Mouse (Mus musculus) forebrain, embryonic 12.5 days (tissue): ENCODE measurements around the gene Drd2. TPM values are rescaled to one million over a fixed set of nuclear protein-coding genes. Genes with fewer than 3 reads are reported as not detected.

ENCODE experiments used
- ATAC-seq: fragments of 200-750 bp; cut with Nextera tagmentation; 2 replicates; pipeline ENCODE4 v1.8.0; 2017; ENCODE audit warnings: moderate TSS enrichment; ENCODE audit not compliant: low FRiP score
- H3K27ac ChIP-seq: fragments of 300-500 bp; sonication (generic); 2 replicates; pipeline ENCODE4 v1.5.1; 2016; ENCODE audit warnings: mild to moderate bottlenecking
- H3K27me3 ChIP-seq: fragments of 300-500 bp; sonication (generic); 2 replicates; pipeline ENCODE4 v1.6.1; 2016; ENCODE audit warnings: mild to moderate bottlenecking
- H3K36me3 ChIP-seq: fragments of 300-500 bp; sonication (generic); replicated peaks from 2 replicates; pipeline ENCODE4 v1.6.1; 2016; ENCODE audit warnings: mild to moderate bottlenecking
- H3K4me1 ChIP-seq: fragments of 300-500 bp; sonication (generic); 2 replicates; pipeline ENCODE4 v1.6.1; 2016
- H3K4me2 ChIP-seq: fragments of 300-500 bp; sonication (generic); 2 replicates; pipeline ENCODE4 v1.6.1; 2016; ENCODE audit warnings: mild to moderate bottlenecking, moderate library complexity
- H3K4me3 ChIP-seq: fragments of 300-500 bp; sonication (generic); replicated peaks from 2 replicates; pipeline ENCODE4 v1.5.1; 2016; ENCODE audit warnings: mild to moderate bottlenecking
- H3K9ac ChIP-seq: fragments of 300-500 bp; sonication (generic); 2 replicates; pipeline ENCODE4 v1.6.1; 2016; ENCODE audit warnings: mild to moderate bottlenecking
- H3K9me3 ChIP-seq: fragments of 300-500 bp; sonication (generic); 2 replicates; pipeline ENCODE4 v1.6.1; 2016
- WGBS: fragments of 180-500 bp; shearing (Covaris S2); methylation state at CpG from one replicate; pipeline ENCODE4 v1.1.7; 2016; 5-methylcytosine and 5-hydroxymethylcytosine counted together
- polyA plus RNA-seq: library from polyadenylated mRNA; unstranded; fragments of >200 nt; fragmentation: Nextera tagmentation; extraction: Ambion mirVana; gene quantifications from 2 replicates; pipeline ENCODE4 v1.2.1, GENCODE M21; 2016

Gene Drd2
- polyA plus RNA-seq, 1 experiment from 2014 or later: 0.89 TPM

DNA sequence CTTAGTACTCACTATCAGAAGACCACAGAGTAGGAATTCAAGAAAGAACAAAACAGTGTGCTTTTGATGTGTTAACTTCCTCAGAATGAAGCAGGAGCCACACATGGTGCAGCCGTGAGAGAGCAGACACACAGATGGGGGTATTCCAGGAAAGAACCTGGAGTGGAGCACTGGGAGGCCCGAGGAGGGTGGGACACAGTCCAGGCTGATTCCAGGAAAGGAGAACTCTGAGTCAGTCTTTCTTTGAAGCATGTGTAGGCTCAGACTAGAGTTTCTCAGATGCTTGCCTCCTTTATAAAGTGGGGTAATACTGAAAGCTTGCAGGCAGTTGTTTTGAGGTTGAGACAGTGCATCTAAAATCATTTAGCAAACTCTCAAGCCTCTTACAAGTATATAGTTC is 51.8 kb downstream of the Drd2 start:
- Histone ChIP-seq H3K4me1 (no peaks in the 10 kb centered on the region), H3K27me3 (no peaks in the 10 kb centered on the region), H3K9ac (no peak overlapping the region), H3K9me3 (no peaks in the 10 kb centered on the region), H3K27ac (no peak overlapping the region), H3K4me3 (no peak overlapping the region), H3K4me2 (no peak overlapping the region), H3K36me3 (no peaks in the 10 kb centered on the region)
- 68% methylated on average over 2 of the region's 2 CpGs for WGBS
- ATAC-seq: no peak

DNA sequence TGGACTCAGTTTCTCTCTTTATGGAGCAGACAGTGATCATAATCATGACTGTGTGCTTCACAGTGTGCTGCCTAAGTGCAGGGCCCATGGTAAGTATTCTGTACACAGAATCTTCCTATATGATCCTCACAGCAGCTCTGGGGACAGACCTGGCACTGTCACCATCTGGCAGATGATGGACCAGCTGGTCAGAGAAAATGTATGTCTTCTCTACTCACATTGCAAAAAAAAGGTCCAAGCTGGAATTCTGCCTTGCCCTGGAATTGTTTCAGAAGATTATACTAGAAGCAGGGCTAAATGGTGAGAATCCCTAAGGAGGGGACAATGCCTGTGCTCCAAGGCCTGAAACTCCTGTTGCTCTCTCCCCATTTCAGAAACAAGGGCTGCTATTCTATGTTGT is 55.6 kb downstream of the Drd2 start:
- no peak overlapping the region for H3K27ac ChIP-seq
- H3K4me2 ChIP-seq: no peak overlapping the region
- H3K4me3 ChIP-seq: no peak overlapping the region
- H3K36me3 ChIP-seq: no peaks in the 10 kb centered on the region
- ATAC-seq: no peak
- no peaks in the 10 kb centered on the region for H3K9me3 ChIP-seq
- no peaks in the 10 kb centered on the region for H3K4me1 ChIP-seq
- no peak overlapping the region for H3K9ac ChIP-seq
- H3K27me3 ChIP-seq: no peaks in the 10 kb centered on the region

DNA sequence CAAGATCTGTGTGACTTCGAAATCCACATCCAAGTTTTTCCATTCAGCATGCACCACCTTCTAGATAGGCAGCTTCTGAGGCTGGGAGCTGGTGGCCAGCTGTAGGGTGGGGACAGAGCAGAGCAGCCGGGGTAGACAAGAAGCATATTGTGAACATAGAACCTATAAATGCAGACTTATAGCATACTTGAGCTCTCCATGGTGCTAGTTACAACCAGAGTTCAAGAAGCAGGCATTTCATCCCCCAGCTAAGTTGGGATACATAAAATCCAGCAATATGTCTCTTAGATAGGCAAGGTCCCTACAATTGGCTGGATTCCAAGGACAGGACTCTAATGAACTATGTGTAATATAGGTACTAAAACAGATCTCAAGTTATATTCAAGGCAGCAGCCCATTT is 63.3 kb downstream of the Drd2 start:
- no peak overlapping the region for H3K27ac ChIP-seq
- no peak overlapping the region for H3K4me2 ChIP-seq
- no peaks in the 10 kb centered on the region for H3K4me1 ChIP-seq
- H3K9me3 ChIP-seq: no peaks in the 10 kb centered on the region
- WGBS: 68% methylated on average over 2 of the region's 2 CpGs
- no peaks in the 10 kb centered on the region for H3K27me3 ChIP-seq
- ATAC-seq: no peak
- H3K4me3 ChIP-seq: no peak overlapping the region
- no peaks in the 10 kb centered on the region for H3K36me3 ChIP-seq
- H3K9ac ChIP-seq: no peak overlapping the region

DNA sequence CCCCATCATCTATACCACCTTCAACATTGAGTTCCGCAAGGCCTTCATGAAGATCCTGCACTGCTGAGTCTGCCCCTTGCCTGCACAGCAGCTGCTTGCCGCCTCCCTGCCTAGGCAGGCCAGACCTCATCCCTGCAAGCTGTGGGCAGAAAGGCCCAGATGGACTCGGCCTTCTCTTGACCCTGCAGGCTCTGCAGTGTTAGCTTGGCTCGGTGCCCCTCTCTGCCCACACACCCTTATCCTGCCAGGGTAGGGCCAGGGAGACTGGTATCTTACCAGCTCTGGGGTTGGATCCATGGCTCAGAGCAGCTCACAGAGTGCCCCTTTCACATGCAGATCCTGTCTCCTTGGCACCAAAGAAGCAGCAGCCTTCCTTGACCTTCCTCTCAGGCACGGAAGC is 66.6 kb downstream of the Drd2 start:
- Histone ChIP-seq H3K27me3 (no peaks in the 10 kb centered on the region), H3K4me1 (peaks cover 6% of the 10 kb centered on the region), H3K9ac (no peak overlapping the region), H3K4me3 (no peak overlapping the region), H3K36me3 (no peaks in the 10 kb centered on the region), H3K9me3 (no peaks in the 10 kb centered on the region), H3K4me2 (no peak overlapping the region), H3K27ac (no peak overlapping the region)
- no peak for ATAC-seq
- 92% methylated on average over 5 of the region's 5 CpGs for WGBS

DNA sequence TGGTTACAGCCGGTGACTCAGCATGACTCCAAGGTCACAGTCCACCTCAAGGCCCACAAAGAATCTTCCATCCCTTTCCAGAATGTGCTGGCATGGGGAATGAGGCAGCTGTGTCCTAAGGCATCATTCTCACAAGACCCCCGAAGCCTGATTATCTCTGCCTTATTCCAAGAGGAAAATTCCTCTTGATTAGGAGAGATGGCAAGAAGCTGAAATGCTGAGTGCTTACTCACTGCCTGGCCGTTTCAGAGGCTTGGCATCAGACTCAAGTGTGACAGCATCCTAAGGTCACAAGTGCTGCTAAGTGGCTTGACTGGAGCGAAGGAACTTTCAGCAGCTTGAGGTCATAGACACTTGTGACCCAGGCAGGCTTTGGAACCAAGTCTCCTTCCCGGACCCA is 70.2 kb downstream of the Drd2 start:
- Histone ChIP-seq H3K4me3 (no peak overlapping the region), H3K9me3 (no peaks in the 10 kb centered on the region), H3K27ac (no peak overlapping the region), H3K4me1 (peaks cover 6% of the 10 kb centered on the region), H3K36me3 (no peaks in the 10 kb centered on the region), H3K9ac (no peak overlapping the region), H3K27me3 (no peaks in the 10 kb centered on the region), H3K4me2 (no peak overlapping the region)
- ATAC-seq: no peak
- 89% methylated on average over 5 of the region's 5 CpGs for WGBS

DNA sequence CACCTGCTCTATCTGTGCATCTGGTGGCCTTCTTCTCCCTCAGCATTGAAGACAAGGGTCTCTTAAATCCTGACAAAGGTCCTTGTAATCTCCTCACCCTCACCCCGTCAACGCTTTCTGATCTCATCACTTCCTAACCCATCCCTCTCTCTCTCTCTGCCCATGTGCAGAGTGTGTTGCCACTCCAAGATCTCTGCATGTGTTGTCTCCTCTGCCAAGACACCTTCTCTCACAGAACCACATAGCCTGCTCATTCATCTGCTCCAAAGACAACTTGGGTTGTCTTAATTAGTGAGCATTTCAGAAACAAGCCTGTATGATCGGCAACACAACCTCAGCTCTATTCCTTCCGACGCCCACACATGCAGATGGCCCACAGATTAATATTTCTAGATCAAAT is 83.4 kb downstream of the Drd2 start:
- no peaks in the 10 kb centered on the region for H3K36me3 ChIP-seq
- no peak overlapping the region for H3K4me3 ChIP-seq
- 93% methylated on average over 5 of the region's 5 CpGs for WGBS
- no peak overlapping the region for H3K27ac ChIP-seq
- H3K9me3 ChIP-seq: no peaks in the 10 kb centered on the region
- no peak overlapping the region for H3K4me2 ChIP-seq
- peaks cover 7% of the 10 kb centered on the region; the same call in 1 of the 2 replicates for H3K27me3 ChIP-seq
- no peak for ATAC-seq
- no peak overlapping the region for H3K9ac ChIP-seq
- peaks cover 7% of the 10 kb centered on the region for H3K4me1 ChIP-seq

DNA sequence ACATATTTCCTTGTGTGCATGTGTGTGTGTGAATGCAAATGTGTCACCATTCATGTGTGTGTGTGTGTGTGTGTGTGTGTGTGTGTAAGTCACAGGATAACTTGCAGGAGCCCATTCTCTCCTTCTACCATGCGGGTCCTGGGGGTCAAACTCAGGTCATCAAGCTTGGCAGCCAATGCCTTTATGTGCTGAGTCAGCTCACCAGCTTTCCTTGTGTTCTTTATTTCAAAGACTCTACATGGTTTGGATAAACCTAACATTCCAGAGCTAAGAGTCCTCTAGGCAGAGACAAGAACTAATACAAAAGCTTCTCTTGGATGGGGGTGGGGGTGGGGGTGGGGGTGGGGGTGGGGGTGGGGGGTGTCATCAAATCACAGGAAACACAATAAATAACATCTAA is 85.2 kb downstream of the Drd2 start:
- no peak for ATAC-seq
- Histone ChIP-seq H3K4me1 (peaks cover 7% of the 10 kb centered on the region), H3K27ac (no peak overlapping the region), H3K36me3 (no peaks in the 10 kb centered on the region), H3K27me3 (no peaks in the 10 kb centered on the region; the same call in 1 of the 2 replicates), H3K4me3 (no peak overlapping the region), H3K9ac (no peak overlapping the region), H3K9me3 (no peaks in the 10 kb centered on the region), H3K4me2 (no peak overlapping the region)
- WGBS: 71% methylated on average over 1 of the region's 1 CpGs

DNA sequence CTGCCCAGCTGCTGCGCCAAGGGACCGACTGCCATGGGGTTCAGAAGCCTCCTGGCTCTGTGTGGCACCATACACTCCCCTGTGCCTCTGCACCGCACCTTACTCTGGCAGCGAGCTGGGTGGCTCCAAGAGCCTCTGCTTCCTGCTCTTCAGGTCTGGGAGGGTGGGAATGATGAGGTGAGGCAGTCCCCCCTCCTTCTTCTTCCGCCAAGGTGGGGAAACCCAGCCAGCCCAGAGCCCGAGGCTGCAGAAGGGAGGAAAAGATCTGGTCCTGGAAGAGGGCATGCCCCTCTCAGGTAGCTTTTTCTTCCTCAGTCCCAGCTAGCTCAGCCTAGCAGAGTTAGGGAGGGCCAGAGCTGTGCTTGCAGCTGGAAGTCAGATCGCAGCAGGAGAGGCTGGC is 86.5 kb downstream of the Drd2 start, which contains the start of gene Ankk1:
Gene Ankk1, minus strand, starts transcription at position 101 of the 400 bp plus-strand sequence.
- Histone ChIP-seq H3K27ac (no peak within 1 kb of the TSS), H3K27me3 (no peaks in the 10 kb centered on the region; the same call in 1 of the 2 replicates), H3K4me3 (no peak within 1 kb of the TSS), H3K9me3 (no peaks in the 10 kb centered on the region), H3K4me1 (peaks cover 7% of the 10 kb centered on the region), H3K4me2 (no peak within 1 kb of the TSS), H3K36me3 (no peaks in the 10 kb centered on the region), H3K9ac (no peak within 1 kb of the TSS)
- 88% methylated on average over 7 of the region's 7 CpGs for WGBS
- ATAC-seq: no peak

DNA sequence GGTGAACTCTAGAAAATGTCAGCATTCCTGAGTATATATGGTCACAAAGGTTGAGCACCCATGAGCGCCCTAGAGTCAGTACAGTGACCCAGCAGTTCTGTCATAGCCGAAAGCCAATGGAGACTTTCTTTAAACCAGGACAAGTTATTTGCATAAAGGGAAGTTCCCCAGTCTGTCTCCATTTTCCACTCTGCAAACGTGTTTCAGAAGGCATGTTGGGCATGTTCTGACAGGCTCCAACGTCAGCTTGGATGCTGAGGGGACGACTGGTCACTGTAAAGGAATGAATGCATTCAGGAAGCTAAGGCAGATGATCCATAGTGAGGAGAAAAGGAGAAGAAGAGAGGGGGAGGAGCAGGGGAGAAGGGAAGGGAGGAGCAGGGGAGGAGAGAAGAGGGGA is 87.1 kb downstream of the Drd2 start:
- 77% methylated on average over 5 of the region's 5 CpGs for WGBS
- no peak for ATAC-seq
- peaks cover 5% of the 10 kb centered on the region for H3K4me1 ChIP-seq
- H3K9ac ChIP-seq: no peak overlapping the region
- H3K4me2 ChIP-seq: no peak overlapping the region
- H3K27ac ChIP-seq: no peak overlapping the region
- H3K27me3 ChIP-seq: no peaks in the 10 kb centered on the region; the same call in 1 of the 2 replicates
- H3K4me3 ChIP-seq: no peak overlapping the region
- no peaks in the 10 kb centered on the region for H3K36me3 ChIP-seq
- H3K9me3 ChIP-seq: no peaks in the 10 kb centered on the region

DNA sequence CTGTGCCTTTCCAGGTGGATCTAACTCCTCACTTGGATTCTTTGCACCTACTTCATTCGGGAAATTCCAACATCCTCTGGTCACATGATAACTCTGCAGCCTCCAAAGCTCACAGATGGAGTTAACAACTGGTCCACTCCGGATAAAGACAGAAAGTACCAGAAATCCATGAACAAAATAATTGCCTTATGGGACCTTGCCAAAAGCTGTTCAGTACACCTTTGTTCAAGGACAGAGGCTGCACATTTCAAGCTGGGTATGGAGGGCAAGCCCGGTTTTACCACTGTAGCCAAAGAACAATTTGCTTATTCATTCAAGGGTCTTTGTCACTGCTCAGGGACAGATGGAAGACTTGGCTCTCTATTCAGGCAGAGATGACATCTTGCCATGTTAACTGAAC is 102.2 kb downstream of the Drd2 start:
- H3K36me3 ChIP-seq: no peaks in the 10 kb centered on the region
- H3K4me2 ChIP-seq: no peak overlapping the region
- H3K27ac ChIP-seq: no peak overlapping the region
- H3K9me3 ChIP-seq: no peaks in the 10 kb centered on the region
- H3K4me3 ChIP-seq: no peak overlapping the region
- H3K4me1 ChIP-seq: no peaks in the 10 kb centered on the region
- 75% methylated on average over 3 of the region's 3 CpGs for WGBS
- no peak for ATAC-seq
- no peaks in the 10 kb centered on the region for H3K27me3 ChIP-seq
- H3K9ac ChIP-seq: no peak overlapping the region

DNA sequence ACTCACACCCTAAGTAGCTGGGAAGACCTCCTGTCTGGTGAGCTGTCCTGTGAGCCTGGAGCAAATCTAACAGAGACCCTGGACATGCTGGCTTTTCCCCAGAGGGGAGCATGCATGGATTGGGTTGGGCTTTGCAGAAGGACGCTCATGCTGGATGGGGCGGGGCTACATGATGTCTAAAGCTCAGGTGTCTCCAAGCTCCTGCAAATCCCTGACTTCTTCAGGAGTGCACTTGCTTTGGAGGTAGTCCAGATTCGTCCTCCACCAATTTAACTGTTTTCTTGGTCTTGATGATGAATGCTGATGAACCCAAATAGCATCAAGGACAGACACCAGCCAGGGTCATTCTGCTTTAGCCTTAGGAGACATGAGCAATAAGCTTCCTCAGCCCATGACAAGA is 110.1 kb downstream of the Drd2 start:
- Histone ChIP-seq H3K4me2 (no peak overlapping the region), H3K27ac (no peak overlapping the region), H3K9me3 (no peaks in the 10 kb centered on the region), H3K9ac (no peak overlapping the region), H3K36me3 (no peaks in the 10 kb centered on the region), H3K4me3 (no peak overlapping the region), H3K4me1 (no peaks in the 10 kb centered on the region), H3K27me3 (no peaks in the 10 kb centered on the region)
- no peak for ATAC-seq
- 78% methylated on average over 3 of the region's 3 CpGs for WGBS

DNA sequence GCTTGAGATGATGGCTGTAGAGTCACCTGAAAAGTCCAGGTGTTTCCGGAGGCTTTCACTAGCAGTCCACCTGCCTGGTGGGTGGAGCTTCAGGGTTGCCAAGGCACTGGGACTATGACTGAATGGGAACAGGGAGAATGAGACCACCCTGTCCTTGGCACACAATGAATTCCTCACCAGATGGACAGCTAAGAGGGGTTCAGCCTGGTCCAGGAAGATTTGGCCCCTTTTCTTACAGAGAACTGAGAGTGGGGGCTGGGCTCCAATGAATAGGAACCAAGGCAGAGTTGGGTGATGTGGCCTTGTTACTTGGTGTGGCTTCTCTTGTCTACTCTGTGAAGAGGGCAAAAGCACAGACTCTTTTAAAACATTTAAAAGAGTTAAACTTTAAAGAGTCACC is 112.0 kb downstream of the Drd2 start:
- WGBS: 97% methylated on average over 1 of the region's 1 CpGs

DNA sequence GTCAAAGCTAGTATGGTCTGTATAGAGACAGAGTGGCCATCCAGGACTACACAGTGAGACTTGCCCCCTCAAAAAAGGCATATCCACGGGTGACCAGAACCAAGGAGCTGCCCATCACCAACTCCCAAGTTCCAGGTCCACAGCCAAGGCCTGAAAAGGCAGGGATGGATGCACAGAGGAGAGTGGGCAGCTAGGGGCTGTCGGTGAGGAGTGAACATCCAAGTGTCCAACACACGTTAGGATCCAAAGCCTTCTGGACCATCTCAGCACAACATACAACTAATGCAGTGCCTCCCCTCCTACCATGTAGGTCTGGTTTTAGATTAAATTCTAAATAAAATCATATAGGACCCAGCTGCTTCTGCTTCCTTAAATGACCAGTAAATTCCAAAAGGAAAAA is 115.7 kb downstream of the Drd2 start:
- no peak for ATAC-seq
- H3K9ac ChIP-seq: no peak overlapping the region
- H3K4me2 ChIP-seq: no peak overlapping the region
- H3K36me3 ChIP-seq: no peaks in the 10 kb centered on the region
- WGBS: 86% methylated on average over 3 of the region's 3 CpGs
- H3K27ac ChIP-seq: no peak overlapping the region
- H3K4me3 ChIP-seq: no peak overlapping the region
- H3K4me1 ChIP-seq: no peaks in the 10 kb centered on the region
- H3K27me3 ChIP-seq: no peaks in the 10 kb centered on the region
- H3K9me3 ChIP-seq: no peaks in the 10 kb centered on the region

More for the DNA sequence above, 112.0 kb downstream of the Drd2 start:
- Histone ChIP-seq H3K4me2 (no peak overlapping the region), H3K36me3 (no peaks in the 10 kb centered on the region), H3K9ac (no peak overlapping the region), H3K4me3 (no peak overlapping the region), H3K9me3 (no peaks in the 10 kb centered on the region), H3K27ac (no peak overlapping the region), H3K4me1 (no peaks in the 10 kb centered on the region), H3K27me3 (no peaks in the 10 kb centered on the region)
- no peak for ATAC-seq
